Mouse (Mus musculus) 416B (cell line): ENCODE measurements at regions not wholly inside any gene's neighbourhood (a gene's known extent, or its start where the extent isn't known, plus 50 kb on each side); places are given as distances from the start of the nearest gene placed in this dataset.

ENCODE experiments used
- DNase-seq: peaks from one replicate; pipeline ENCODE4 v3.0.0; 2011; ENCODE audit warnings: low read depth

GRCm38 (mm10) chr11:84760622-84761196 lies 58.6 kb downstream of the Mrm1 start:
- no peak for DNase-seq

- no peak for DNase-seq
These were observed 59.8 kb downstream of the Mrm1 start for GRCm38 (mm10) chr11:84759478-84759986.

- peak; percentile 57 for DNase-seq
These were observed 67.3 kb downstream of the Mrm1 start for GRCm38 (mm10) chr11:84752007-84752406.

- no peak for DNase-seq
These were observed 69.6 kb downstream of the Mrm1 start for GRCm38 (mm10) chr11:84749490-84750349.

GRCm38 (mm10) chr11:84738769-84739589 lies 80.3 kb downstream of the Mrm1 start:
- DNase-seq, result peak; percentile 48

- no peak for DNase-seq
These were observed 81.2 kb downstream of the Mrm1 start for GRCm38 (mm10) chr11:84738128-84738527.

- DNase-seq, result no peak
These were observed 87.4 kb downstream of the Mrm1 start for GRCm38 (mm10) chr11:84731890-84732289.

- no peak for DNase-seq
These were observed 89.1 kb downstream of the Mrm1 start for GRCm38 (mm10) chr11:84730218-84730617.

- DNase-seq, result peak; percentile 74
These were observed 90.1 kb downstream of the Mrm1 start for GRCm38 (mm10) chr11:84729189-84729588.

- DNase-seq, result no peak
These were observed 93.2 kb downstream of the Mrm1 start for GRCm38 (mm10) chr11:84725936-84726613.

- DNase-seq, result no peak
These were observed 94.0 kb downstream of the Mrm1 start for GRCm38 (mm10) chr11:84725177-84725792.

- no peak for DNase-seq
These were observed 95.2 kb downstream of the Mrm1 start for GRCm38 (mm10) chr11:84724080-84724479.

GRCm38 (mm10) chr11:84722658-84723201 lies 96.6 kb downstream of the Mrm1 start:
- DNase-seq, result no peak

- peak; percentile 21 for DNase-seq
These were observed 97.3 kb downstream of the Mrm1 start for GRCm38 (mm10) chr11:84721979-84722378.

- DNase-seq, result peak; percentile 12
These were observed 98.2 kb downstream of the Mrm1 start for GRCm38 (mm10) chr11:84721150-84721549.

- no peak for DNase-seq
These were observed 99.5 kb downstream of the Mrm1 start for GRCm38 (mm10) chr11:84719781-84720180.

- no peak for DNase-seq
These were observed 106.6 kb downstream of the Mrm1 start for GRCm38 (mm10) chr11:84712731-84713130.

- DNase-seq, result no peak
These were observed 107.4 kb downstream of the Mrm1 start for GRCm38 (mm10) chr11:84711886-84712285.

- DNase-seq, result no peak
These were observed 111.0 kb downstream of the Mrm1 start for GRCm38 (mm10) chr11:84708222-84708730.

GRCm38 (mm10) chr11:84707772-84708171 lies 111.5 kb downstream of the Mrm1 start:
- DNase-seq, result no peak

GRCm38 (mm10) chr11:84706692-84707091 lies 112.6 kb downstream of the Mrm1 start:
- no peak for DNase-seq
